Mouse (Mus musculus) embryonic fibroblast, embryonic 13.5 days (primary cell): ENCODE measurements around the gene Pknox1.

Experiments used
- CTCF ChIP-seq: IDR thresholded peaks from 2 replicates; pipeline ENCODE4 v1.5.1; 2011; ENCODE audit warnings: mild to moderate bottlenecking, control low read depth, low read length, moderate library complexity, borderline replicate concordance; ENCODE audit not compliant: insufficient read depth
- POLR2A ChIP-seq: IDR thresholded peaks from 2 replicates; pipeline ENCODE4 v1.6.1; 2011; ENCODE audit warnings: low read depth, mild to moderate bottlenecking, control low read depth, low read length, moderate library complexity

- TF ChIP-seq POLR2A (no peak), CTCF (no peak)
Observed at GRCm38 (mm10) chr17:31597957-31598356, 33.4 kb downstream of the Pknox1 start.
